Mouse (Mus musculus) mouse trophoblast stem cell (cell line): Measurements from ENCODE around the gene She.

Experiments used
- in situ Hi-C, 2 experiments: fragments of 300-500 bp; cut with MseI, MboI; formaldehyde crosslinking; loops; 2 replicates in 1 of 2; 3 replicates in 1 of 2; pipeline ENCODE4 v1.15.1; 2025

She gene

GRCm38 (mm10) chr3:89817056-89817455, 14.1 kb upstream of the She start:
- in situ Hi-C loops: no loop called here

DNA sequence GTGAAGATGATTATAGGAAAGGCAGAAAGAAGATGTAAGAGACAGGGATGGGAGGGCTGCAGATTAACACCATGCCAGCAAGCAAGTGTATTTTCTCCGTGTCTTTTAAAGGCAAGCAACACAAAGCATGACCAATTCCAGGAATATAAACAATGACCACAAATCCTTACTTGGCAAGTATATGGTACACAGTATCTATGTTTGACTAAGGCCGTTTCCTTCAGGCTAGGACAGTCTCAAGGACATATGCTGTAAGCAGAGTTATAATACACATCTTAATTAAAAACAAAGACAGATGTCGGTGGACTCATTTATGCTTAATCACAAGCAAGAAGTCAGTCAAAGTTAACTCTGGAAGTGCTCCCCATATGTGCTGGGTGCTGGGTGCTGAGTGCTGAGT, 12.6 kb upstream of the She start:
- in situ Hi-C loops: no loop called here

- in situ Hi-C loops: no loop called here
These were observed 11.3 kb upstream of the She start for GRCm38 (mm10) chr3:89819897-89820296.

DNA sequence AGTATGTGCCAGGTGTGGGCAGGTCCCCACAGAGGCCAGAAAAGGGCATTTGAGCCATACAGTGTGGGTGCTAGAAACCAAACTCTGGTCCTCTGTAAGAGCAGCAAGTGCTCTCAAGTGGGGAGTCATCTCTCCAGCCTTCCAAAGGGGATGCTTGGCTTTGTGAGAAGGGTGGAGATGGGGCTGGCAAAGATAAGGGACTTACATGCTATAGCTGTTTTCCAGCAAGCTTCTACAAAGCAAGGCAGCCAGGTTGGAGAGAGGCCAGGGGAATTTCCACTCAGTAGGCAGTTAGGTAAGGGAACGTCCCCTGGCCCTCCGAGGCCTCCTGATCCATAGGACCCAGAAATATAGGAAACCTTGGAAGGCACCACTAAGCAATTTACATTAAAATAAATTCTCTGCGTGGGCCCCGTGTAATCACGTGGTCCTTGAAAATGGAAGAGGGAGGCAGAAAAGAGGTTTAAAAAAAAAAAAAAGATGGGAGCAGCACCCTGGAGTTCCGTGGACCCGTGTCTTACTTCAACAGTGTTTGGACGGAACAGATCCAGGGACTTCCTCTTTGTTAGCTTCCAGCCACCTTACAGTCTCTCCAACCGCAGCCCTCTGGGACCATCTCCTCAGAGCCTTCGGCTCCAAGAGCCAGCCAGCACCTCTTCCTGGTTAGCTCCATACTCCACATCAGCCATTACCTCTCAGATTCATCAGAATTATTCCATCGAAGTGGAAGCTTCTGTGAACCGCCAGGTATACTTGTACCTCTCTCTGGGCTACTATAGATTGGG, 10.7 kb upstream of the She start:
- in situ Hi-C loops: no loop called here

- in situ Hi-C loops: no loop called here
These were observed 10.1 kb upstream of the She start for GRCm38 (mm10) chr3:89821096-89821513.

DNA sequence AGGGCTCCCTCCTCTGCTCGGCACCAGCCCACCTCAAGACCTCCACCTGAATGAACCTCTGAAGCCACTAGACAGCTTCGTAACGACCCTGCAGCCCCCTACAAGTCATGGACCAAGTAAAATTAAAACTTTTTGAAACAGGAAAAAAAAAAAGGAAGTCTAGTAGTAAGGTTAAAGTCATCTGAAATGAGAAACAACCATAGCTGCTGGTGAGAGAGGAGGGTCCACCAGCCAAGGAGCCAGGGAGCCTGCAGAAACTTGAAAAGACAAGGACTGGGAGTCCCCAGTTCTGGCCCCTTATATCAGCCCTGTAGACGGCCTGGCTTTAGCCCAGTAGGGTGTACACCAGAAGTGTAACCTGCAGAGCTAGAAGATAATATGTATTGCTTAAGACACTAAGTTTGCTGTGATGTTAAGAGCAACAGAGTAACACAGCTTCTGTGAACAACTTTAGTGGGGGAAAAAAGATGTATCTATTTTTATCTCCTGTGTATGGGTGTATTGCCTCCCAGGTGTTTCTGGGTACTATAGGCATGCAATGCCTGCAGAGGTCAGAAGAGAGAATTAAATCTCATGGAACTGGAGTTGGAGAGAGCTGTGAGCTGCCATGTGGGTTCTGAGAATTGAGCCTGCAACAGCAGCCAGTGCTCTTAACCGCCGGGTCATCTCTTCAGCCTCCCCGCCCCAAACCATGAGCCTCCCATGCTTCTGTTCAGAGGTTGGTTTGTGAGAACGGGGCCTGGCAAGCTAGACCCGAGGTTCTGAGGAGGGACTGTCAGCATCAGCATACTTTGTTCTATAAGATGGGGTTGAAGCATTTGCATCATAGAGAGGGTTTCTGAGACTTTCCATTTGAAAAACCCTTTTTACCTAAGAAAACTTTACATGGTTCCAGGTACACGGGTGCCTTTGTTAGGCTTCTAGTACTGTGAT, 9.4 kb upstream of the She start:
- in situ Hi-C loops: no loop called here

- in situ Hi-C loops: no loop called here
These were observed 7.6 kb upstream of the She start for GRCm38 (mm10) chr3:89823594-89823993.

DNA sequence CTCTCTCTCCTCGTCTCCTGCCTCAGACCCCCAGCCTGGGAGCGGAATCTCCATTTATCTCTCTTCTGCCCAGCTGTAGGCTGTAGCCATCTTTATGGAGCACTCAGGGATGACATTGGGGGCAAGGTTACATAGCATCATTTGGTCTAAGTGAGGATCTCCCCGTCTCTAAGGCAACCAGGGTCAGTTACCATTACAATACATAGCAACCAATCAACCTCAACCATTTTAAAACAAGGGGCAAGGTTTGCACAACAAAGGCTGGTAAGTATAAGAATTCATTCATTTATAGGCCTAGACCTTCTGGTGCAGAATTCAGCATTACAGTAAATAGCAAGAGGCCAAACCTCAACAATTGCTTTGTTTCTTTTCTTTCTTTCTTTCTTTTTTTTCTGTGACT, 4.9 kb upstream of the She start:
- in situ Hi-C loops: no loop called here

DNA sequence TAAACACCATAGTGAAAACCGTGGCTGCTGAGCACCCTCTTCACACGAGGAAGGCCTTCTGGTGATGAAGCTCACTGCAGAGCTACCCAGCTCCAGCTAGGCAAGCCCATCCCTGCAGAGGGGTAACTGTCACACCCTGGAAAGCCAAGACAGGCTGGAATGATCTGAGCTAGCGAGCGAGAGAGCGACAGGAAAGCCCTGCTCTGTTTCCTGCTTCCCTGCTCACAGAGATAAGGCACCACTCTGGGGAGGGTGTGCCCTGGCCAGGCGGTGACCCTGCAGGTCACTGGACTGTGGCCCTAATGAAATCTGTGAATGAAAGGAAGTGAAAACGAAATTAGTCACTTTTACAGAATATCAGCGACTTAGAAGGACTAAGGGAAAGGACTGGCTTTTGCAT, 4.2 kb downstream of the She start:
- in situ Hi-C loops: no loop called here

DNA sequence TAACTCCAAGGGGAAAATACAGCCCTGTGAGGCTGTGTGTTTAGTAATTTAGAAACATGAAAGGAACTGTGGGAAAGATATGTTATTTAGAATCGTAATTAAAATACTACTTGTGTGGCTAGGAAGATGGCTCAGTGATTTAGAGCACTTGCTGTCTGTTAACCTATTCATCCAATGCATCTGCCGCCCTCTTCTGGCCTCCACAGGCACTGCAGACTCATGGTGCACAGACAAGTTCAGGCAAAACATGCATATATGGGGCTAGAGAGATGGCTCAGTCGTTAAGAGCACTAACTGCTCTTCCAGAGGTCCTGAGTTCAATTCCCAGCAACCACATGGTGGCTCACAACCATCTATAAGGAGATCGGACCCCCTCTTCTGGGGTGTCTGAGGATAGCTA, 11.1 kb downstream of the She start:
- in situ Hi-C loops: no loop called here

DNA sequence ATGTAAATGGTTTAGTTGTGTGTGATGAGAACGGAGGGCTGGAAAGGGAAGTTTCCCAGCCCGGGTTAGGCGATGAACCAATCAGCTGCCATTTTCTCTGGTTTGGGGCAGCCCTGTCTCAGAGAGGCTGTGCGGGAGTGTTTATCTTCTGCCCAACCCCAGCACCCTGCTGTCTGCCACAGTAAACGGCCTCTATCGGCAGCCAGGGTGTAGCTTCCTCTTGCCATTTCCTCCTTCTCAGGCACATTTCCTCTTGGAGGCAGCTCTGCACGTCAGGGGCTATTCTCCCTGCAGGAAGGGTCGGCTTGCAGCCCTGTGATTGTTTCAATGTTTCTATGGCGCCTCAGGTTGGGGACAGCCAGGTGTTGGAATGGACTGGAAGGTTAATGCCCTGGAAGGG, 12.0 kb downstream of the She start:
- in situ Hi-C loops: no loop called here

DNA sequence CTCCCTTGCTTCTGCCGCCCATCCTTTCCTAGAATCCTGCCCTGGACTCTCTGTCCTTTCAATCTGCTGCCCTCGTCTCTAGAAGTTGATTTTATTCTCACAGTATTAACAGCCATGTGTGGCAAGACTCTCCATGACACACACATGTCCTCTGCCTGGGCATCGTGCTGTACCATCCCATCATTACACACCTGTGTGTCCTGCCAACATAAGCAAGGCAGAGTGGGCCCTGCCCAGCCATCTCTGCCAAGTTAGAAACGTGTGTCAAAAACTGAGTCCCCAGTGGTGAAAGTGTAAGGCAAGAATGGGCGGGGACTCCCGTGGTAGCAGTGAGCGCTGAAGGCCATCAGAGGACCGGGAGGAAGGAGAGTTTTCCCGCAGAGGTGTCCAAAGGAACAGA, 14.6 kb downstream of the She start:
- in situ Hi-C loops: loop anchor here in 1 of 2 experiments (5.0 kb wide), 1 partner anchor 34 kb away; no protein-coding TSS in a partner anchor

GRCm38 (mm10) chr3:89847126-89847525, 16.0 kb downstream of the She start:
- in situ Hi-C loops: loop anchor here in 1 of 2 experiments (5.0 kb wide), 1 partner anchor 35 kb away; no protein-coding TSS in a partner anchor

GRCm38 (mm10) chr3:89847596-89847995, 16.4 kb downstream of the She start:
- in situ Hi-C loops: loop anchor here in 1 of 2 experiments (5.0 kb wide), 1 partner anchor 35 kb away; no protein-coding TSS in a partner anchor

DNA sequence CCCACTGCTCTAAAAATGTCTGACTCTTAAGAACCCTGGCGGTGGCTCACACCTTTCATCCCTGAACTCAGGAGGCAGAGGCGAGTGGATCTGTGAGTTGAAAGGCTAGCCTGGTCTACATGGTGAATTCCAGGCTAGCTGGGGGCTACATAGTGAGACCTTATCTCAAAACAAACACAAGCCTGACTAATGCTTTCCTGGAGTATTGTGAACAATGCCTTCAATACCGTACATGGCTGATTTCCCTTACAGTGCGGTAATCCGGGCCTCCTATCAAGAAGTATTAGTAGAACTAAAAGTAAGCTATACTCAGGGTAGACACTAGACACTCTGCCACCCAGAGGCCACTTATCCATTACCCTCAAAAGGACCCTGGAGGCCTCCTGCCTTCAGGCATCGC, 16.9 kb downstream of the She start:
- in situ Hi-C loops: loop anchor here in 1 of 2 experiments (5.0 kb wide), 1 partner anchor 36 kb away; no protein-coding TSS in a partner anchor

DNA sequence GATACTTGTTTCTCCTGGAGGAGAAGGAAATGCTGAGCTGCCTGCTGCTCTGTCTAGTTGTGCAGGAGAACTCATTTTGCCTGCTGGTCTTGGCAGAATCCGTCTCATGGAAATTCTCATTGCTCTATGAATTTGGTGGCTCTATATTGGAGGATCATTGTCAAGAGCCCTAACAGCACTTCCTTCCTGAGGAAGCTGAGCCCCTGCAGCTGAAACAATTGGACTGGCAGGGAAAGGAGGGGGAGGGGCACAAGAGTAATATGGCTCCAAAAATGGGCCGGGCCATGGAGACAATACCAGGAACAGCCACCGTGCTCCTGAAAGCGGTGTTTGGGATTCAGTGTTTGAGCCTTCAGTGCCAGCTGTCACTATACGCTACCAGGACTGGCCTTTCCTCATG, 22.6 kb downstream of the She start:
- in situ Hi-C loops: no loop called here

GRCm38 (mm10) chr3:89857353-89857752, 26.2 kb downstream of the She start:
- in situ Hi-C loops: no loop called here

- in situ Hi-C loops: no loop called here
These were observed 27.0 kb downstream of the She start for GRCm38 (mm10) chr3:89858123-89858522.

DNA sequence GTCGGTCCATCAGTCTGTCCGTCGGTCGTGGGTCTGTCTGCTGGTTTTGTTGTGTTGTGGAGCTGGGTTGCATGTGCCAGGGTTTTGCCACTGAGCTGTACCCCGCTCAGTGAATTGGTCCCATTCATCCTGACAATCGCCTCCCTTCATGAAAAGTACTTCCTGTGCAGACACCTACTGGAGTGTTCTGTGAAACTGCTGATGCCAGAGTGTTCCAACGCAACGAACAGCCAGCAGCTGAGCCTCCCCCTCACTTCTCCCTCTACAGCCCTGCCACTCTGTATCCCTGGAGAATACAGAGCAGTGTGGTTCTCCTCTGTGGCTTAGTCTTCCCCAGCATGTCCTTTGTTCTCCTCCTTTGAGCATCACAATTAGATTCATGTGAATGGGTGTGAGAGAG, 27.7 kb downstream of the She start:
- in situ Hi-C loops: no loop called here

GRCm38 (mm10) chr3:89859936-89860335, 28.8 kb downstream of the She start:
- in situ Hi-C loops: no loop called here

GRCm38 (mm10) chr3:89860343-89860742, 29.2 kb downstream of the She start:
- in situ Hi-C loops: no loop called here

GRCm38 (mm10) chr3:89861070-89861469, 29.9 kb downstream of the She start:
- in situ Hi-C loops: no loop called here
